Mouse (Mus musculus): ENCODE results near the gene Zc2hc1b.

DNA sequence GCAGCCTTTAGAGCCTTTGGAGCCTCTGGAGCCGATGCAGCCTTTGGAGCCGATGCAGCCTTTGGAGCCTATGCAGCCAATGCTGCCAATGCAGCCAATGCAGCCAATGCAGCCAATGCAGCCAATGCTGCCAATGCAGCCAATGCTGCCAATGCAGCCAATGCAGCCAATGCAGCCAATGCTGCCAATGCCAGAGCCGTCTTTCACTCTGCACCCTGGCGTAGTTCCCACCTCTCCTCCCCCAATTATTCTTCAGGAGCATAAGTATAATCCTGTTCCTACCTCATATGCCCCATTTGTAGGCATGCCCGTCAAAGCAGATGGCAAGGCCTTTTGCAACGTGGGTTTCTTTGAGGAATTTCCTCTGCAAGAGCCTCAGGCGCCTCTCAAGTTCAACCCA is 49.9 kb downstream of the Zc2hc1b start:
- TF ChIP-seq CTCF (IDR thresholded peaks at IDR 0.05; ENCODE audit: low read depth) (no peak), EP300 (IDR thresholded peaks at IDR 0.05; ENCODE audit: low read depth) (no peak)
